Mouse (Mus musculus) CH12.LX (cell line): Measurements from ENCODE around the gene Spred1. TPM values are rescaled to one million over a fixed set of nuclear protein-coding genes. Genes with fewer than 3 reads are reported as not detected.

Experiments
- DNase-seq: peaks from one replicate; pipeline ENCODE4 v3.0.0-alpha.2; 2013; ENCODE audit errors: extremely low read depth
- H3K27ac ChIP-seq: 2 replicates; pipeline ENCODE4 v1.5.1; 2012; ENCODE audit warnings: low read depth, mild to moderate bottlenecking, control low read depth, moderate library complexity; ENCODE audit not compliant: insufficient read depth
- H3K27me3 ChIP-seq: replicated peaks from 2 replicates; pipeline ENCODE3; 2012; ENCODE audit warnings: inconsistent platforms
- H3K36me3 ChIP-seq, 2 experiments: replicated peaks in 1 of 2; 2 replicates each; pipeline versions ENCODE3 to v1.6.1; 2012; ENCODE audit warnings: inconsistent platforms in 1 of 2, low read length in 1 of 2, mild to moderate bottlenecking in 1 of 2, mixed read lengths in 1 of 2, moderate library complexity in 1 of 2; ENCODE audit not compliant: control insufficient read depth in 1 of 2, insufficient read depth in 1 of 2
- H3K4me1 ChIP-seq, 2 experiments: 2 replicates each; pipeline ENCODE4 v1.6.1; 2012; ENCODE audit warnings: inconsistent platforms in 1 of 2, moderate library complexity in 1 of 2; ENCODE audit not compliant: insufficient read depth in 2 of 2, control insufficient read depth in 1 of 2
- H3K4me2 ChIP-seq: 2 replicates; pipeline ENCODE4 v1.6.1; 2012; ENCODE audit warnings: low read depth, mild to moderate bottlenecking, control low read depth; ENCODE audit not compliant: poor library complexity, insufficient read depth, severe bottlenecking
- H3K4me3 ChIP-seq, 3 experiments: fragments of 150-350 bp in 1 of 3; sonication (generic) in 1 of 3; replicated peaks in 1 of 3; 2 replicates each; pipeline versions ENCODE3 to v1.5.1; 2011 to 2012; ENCODE audit warnings: low read depth in 2 of 3, low read length in 2 of 3, mild to moderate bottlenecking in 2 of 3, moderate library complexity in 2 of 3, control low read depth in 1 of 3, improper control_type of control experiment in 1 of 3, inconsistent platforms in 1 of 3, mixed read lengths in 1 of 3; ENCODE audit not compliant: poor library complexity in 1 of 3
- H3K79me2 ChIP-seq: replicated peaks from 2 replicates; pipeline ENCODE4 v1.6.1; 2012; ENCODE audit warnings: mild to moderate bottlenecking, moderate library complexity; ENCODE audit not compliant: control insufficient read depth, poor library complexity, insufficient read depth, severe bottlenecking; ENCODE audit errors: extremely low read depth
- H3K9ac ChIP-seq: 2 replicates; pipeline ENCODE4 v1.6.1; 2012; ENCODE audit warnings: low read depth, mild to moderate bottlenecking, control low read depth, moderate library complexity; ENCODE audit not compliant: insufficient read depth
- H3K9me3 ChIP-seq: replicated peaks from 2 replicates; pipeline ENCODE3; 2012; ENCODE audit warnings: low read length, inconsistent platforms, mixed read lengths
- CHD1 ChIP-seq: IDR thresholded peaks from 2 replicates; pipeline ENCODE4 v1.6.1; 2012; ENCODE audit warnings: low read depth, low read length, improper control_type of control experiment, inconsistent platforms
- CTCF ChIP-seq, 2 experiments: IDR thresholded peaks in 1 of 2; conservative IDR thresholded peaks in 1 of 2; 2 replicates each; pipeline ENCODE4 v1.5.1; 2011 to 2012; ENCODE audit warnings: low read depth in 2 of 2, low read length in 2 of 2, improper control_type of control experiment in 1 of 2, inconsistent platforms in 1 of 2, mild to moderate bottlenecking in 1 of 2, moderate library complexity in 1 of 2
- ETS1 ChIP-seq: conservative IDR thresholded peaks from 2 replicates; pipeline ENCODE4 v1.6.1; 2012; ENCODE audit warnings: low read depth, mild to moderate bottlenecking, inconsistent platforms, low read length, improper control_type of control experiment, moderate library complexity
- GABPA ChIP-seq: IDR thresholded peaks from 2 replicates; pipeline ENCODE4 v1.6.1; 2012; ENCODE audit warnings: low read depth, low read length, improper control_type of control experiment, inconsistent platforms; ENCODE audit not compliant: insufficient replicate concordance
- JUND ChIP-seq: conservative IDR thresholded peaks from 2 replicates; pipeline ENCODE4 v1.6.1; 2011; ENCODE audit warnings: low read depth, low read length, improper control_type of control experiment
- KAT2A ChIP-seq: IDR thresholded peaks from 2 replicates; pipeline ENCODE4 v1.6.1; 2012; ENCODE audit warnings: low read length, improper control_type of control experiment, inconsistent platforms; ENCODE audit not compliant: insufficient replicate concordance
- MAZ ChIP-seq: IDR thresholded peaks from 2 replicates; pipeline ENCODE4 v1.6.1; 2012; ENCODE audit warnings: low read depth, mild to moderate bottlenecking, inconsistent platforms, low read length, improper control_type of control experiment, moderate library complexity
- MXI1 ChIP-seq: IDR thresholded peaks from 2 replicates; pipeline ENCODE4 v1.6.1; 2011; ENCODE audit warnings: mild to moderate bottlenecking, low read depth, low read length, improper control_type of control experiment
- NRF1 ChIP-seq: IDR thresholded peaks from 2 replicates; pipeline ENCODE4 v1.6.1; 2014; ENCODE audit warnings: low read depth, mild to moderate bottlenecking, inconsistent platforms, low read length, improper control_type of control experiment, moderate library complexity
- RCOR1 ChIP-seq: conservative IDR thresholded peaks from 2 replicates; pipeline ENCODE4 v1.6.1; 2012; ENCODE audit warnings: low read depth, mild to moderate bottlenecking, inconsistent platforms, low read length, improper control_type of control experiment
- SIN3A ChIP-seq: IDR thresholded peaks from 2 replicates; pipeline ENCODE4 v1.6.1; 2012; ENCODE audit warnings: low read length, improper control_type of control experiment, inconsistent platforms
- ZMIZ1 ChIP-seq: IDR thresholded peaks from 2 replicates; pipeline ENCODE4 v1.6.1; 2012; ENCODE audit warnings: low read depth, mild to moderate bottlenecking, inconsistent platforms, low read length, improper control_type of control experiment
- dilution Hi-C: fragments of 300-500 bp; cut with MboI; formaldehyde crosslinking; loops from 2 replicates; pipeline ENCODE4 v1.14.3; 2020; ENCODE audit warnings: low sequenced_read_pairs; ENCODE audit not compliant: extremely low pct_unique_long_range_greater_than_20kb, extremely low pct_ligation_motif_present
- in situ Hi-C: fragments of 300-500 bp; cut with MboI; formaldehyde crosslinking; loops from 3 replicates; pipeline ENCODE4 v1.14.3; 2019; ENCODE audit warnings: low sequenced_read_pairs, low pct_ligation_motif_present, low pct_unique_long_range_greater_than_20kb, mixed read lengths
- polyA plus RNA-seq: library from polyadenylated mRNA; unstranded; fragments of >175 nt; gene quantifications from 2 replicates; pipeline ENCODE4 v1.2.1, GENCODE M21; 2012; ENCODE audit warnings: low read depth; ENCODE audit not compliant: insufficient read length
- total RNA-seq, 2 experiments: library from RNA; depleted of rRNA; stranded (reverse); fragments of 300-350 nt in 1 of 2; fragments of >200 nt in 1 of 2; gene quantifications; 2 replicates each; pipeline ENCODE4 v1.2.3; 2012 to 2014

Gene Spred1
- total and polyA plus RNA-seq, 3 experiments: 6.9 to 16.5 (median 8.8) TPM

GRCm38 (mm10) chr2:117086766-117087457 is 34.3 kb upstream of the Spred1 start:
- Histone ChIP-seq H3K9me3 (no peaks in the 10 kb centered on the region), H3K36me3 (no peaks in the 10 kb centered on the region), H3K4me3 (no peak overlapping the region), H3K79me2 (no peaks in the 10 kb centered on the region), H3K27ac (no peak overlapping the region), H3K27me3 (no peaks in the 10 kb centered on the region), H3K9ac (no peak overlapping the region), H3K4me1 (no peaks in the 10 kb centered on the region; a peak in 1 of 4 replicates), H3K4me2 (no peak overlapping the region)
- in situ Hi-C loops: no loop called here
- dilution Hi-C loops: no loop called here
- DNase-seq: no peak
- TF ChIP-seq CHD1: no peak

- dilution Hi-C loops: no loop called here
- in situ Hi-C loops: no loop called here
- Histone ChIP-seq H3K4me3 (no peak overlapping the region), H3K27ac (no peak overlapping the region), H3K36me3 (no peaks in the 10 kb centered on the region), H3K4me2 (no peak overlapping the region), H3K4me1 (peaks cover 0 to under 1% of the 10 kb centered on the region in 2 experiments; a peak in 1 of 4 replicates), H3K79me2 (no peaks in the 10 kb centered on the region), H3K27me3 (no peaks in the 10 kb centered on the region), H3K9ac (no peak overlapping the region), H3K9me3 (no peaks in the 10 kb centered on the region)
- TF ChIP-seq SIN3A (no peak), ZMIZ1 (no peak), CTCF (conservative IDR thresholded peaks at IDR 0.05 in 1 of 2, IDR thresholded peaks at IDR 0.05 in 1 of 2; ENCODE audit: low read depth in 2 of 2, low read length in 2 of 2) (no peak), RCOR1 (no peak), GABPA (no peak), MAZ (no peak), MXI1 (no peak), JUND (no peak), CHD1 (no peak)
- no peak for DNase-seq
Measured at GRCm38 (mm10) chr2:117087458-117087820, 33.7 kb upstream of the Spred1 start.

- no peaks in the 10 kb centered on the region for H3K36me3 ChIP-seq
- H3K4me2 ChIP-seq: no peak overlapping the region
- dilution Hi-C loops (no loop called here), in situ Hi-C loops (no loop called here)
- no peaks in the 10 kb centered on the region for H3K27me3 ChIP-seq
- no peak overlapping the region for H3K9ac ChIP-seq
- DNase-seq: no peak
- peaks cover 3 to 10% of the 10 kb centered on the region in 2 experiments; a peak in 3 of 4 replicates for H3K4me1 ChIP-seq
- H3K79me2 ChIP-seq: no peaks in the 10 kb centered on the region
- H3K9me3 ChIP-seq: no peaks in the 10 kb centered on the region
- H3K4me3 ChIP-seq: no peak overlapping the region
- TF ChIP-seq NRF1 (no peak), KAT2A (no peak), JUND (no peak), ZMIZ1 (no peak), ETS1 (no peak)
- no peak overlapping the region for H3K27ac ChIP-seq
Measured at GRCm38 (mm10) chr2:117089482-117089881, 31.7 kb upstream of the Spred1 start.
